ENCODE assay signal across 9 mouse cellular contexts in genomic region chr3:85543652-85544051, GRCm38 (mm10). TPM values are rescaled to one million over a fixed set of nuclear protein-coding genes. Genes with fewer than 3 reads are reported as not detected.
DNase-seq lines count a peak whose midpoint lies in the region; ATAC-seq and TF ChIP-seq lines count a peak whose summit lies in the region.
"Had no signal": no experiment of that assay in that cellular context is flagged by ENCODE, and none has a peak within 500 bp of the region (broad histone marks: within the 10 kb centered on the region; RNA-seq: fewer than 3 reads in every experiment).

No protein-coding gene starts in this region.

- peak; percentile 33 for TF ChIP-seq CTCF in forebrain, postnatal 0 days (IDR thresholded peaks at IDR 0.05; ENCODE audit: low read depth)
- peak; percentile 50 for TF ChIP-seq CTCF in midbrain, postnatal 0 days (IDR thresholded peaks at IDR 0.05)

- 53% methylated on average over 2 of the region's 2 CpGs for WGBS in forebrain, postnatal 0 days
- WGBS in forebrain, embryonic 10.5 days = 67% methylated on average over 2 of the region's 2 CpGs
- WGBS in midbrain, postnatal 0 days = 58% methylated on average over 2 of the region's 2 CpGs
- 56% methylated on average over 2 of the region's 2 CpGs for WGBS in midbrain, embryonic 13.5 days

- H3K27me3 ChIP-seq in forebrain, postnatal 0 days (ENCODE audit: insufficient read depth, low read length) = no peaks in the 10 kb centered on the region
- no peaks in the 10 kb centered on the region for H3K27me3 ChIP-seq in forebrain, embryonic 10.5 days (ENCODE audit: poor library complexity, severe bottlenecking)
- H3K27me3 ChIP-seq in midbrain, postnatal 0 days (ENCODE audit: insufficient read depth, low read length) = no peaks in the 10 kb centered on the region
- no peaks in the 10 kb centered on the region for H3K27me3 ChIP-seq in midbrain, embryonic 13.5 days
- H3K27me3 ChIP-seq: limb, embryonic 15.5 days had no signal

- no peak overlapping the region for H3K4me3 ChIP-seq in forebrain, postnatal 0 days (ENCODE audit: low read depth, low read length)
- H3K4me3 ChIP-seq in forebrain, embryonic 10.5 days = no peak overlapping the region
- H3K4me3 ChIP-seq in midbrain, postnatal 0 days (ENCODE audit: low read depth, low read length) = no peak overlapping the region
- H3K4me3 ChIP-seq in midbrain, embryonic 13.5 days (replicated peaks) = no peak overlapping the region
- H3K4me3 ChIP-seq: limb, embryonic 15.5 days had no signal

- H3K4me2 ChIP-seq in forebrain, postnatal 0 days (ENCODE audit: low read depth) = no peak overlapping the region
- no peak overlapping the region for H3K4me2 ChIP-seq in midbrain, postnatal 0 days (ENCODE audit: low read depth, low read length, poor library complexity, severe bottlenecking)
- no peak overlapping the region for H3K4me2 ChIP-seq in midbrain, embryonic 13.5 days (replicated peaks)
- H3K4me2 ChIP-seq: limb, embryonic 15.5 days had no signal

- no peaks in the 10 kb centered on the region for H3K4me1 ChIP-seq in forebrain, postnatal 0 days (ENCODE audit: insufficient read depth)
- H3K4me1 ChIP-seq in forebrain, embryonic 10.5 days = 0 out of 2 replicates have a peak, but pooled peaks cover 5% of the 10 kb centered on the region
- H3K4me1 ChIP-seq in midbrain, postnatal 0 days (ENCODE audit: insufficient read depth, low read length) = no peaks in the 10 kb centered on the region
- no peaks in the 10 kb centered on the region for H3K4me1 ChIP-seq in midbrain, embryonic 13.5 days (replicated peaks)
- H3K4me1 ChIP-seq: limb, embryonic 15.5 days had no signal

- ATAC-seq in forebrain, postnatal 0 days = no peak
- ATAC-seq in midbrain, postnatal 0 days (ENCODE audit: low FRiP score) = no peak
- ATAC-seq in midbrain, embryonic 13.5 days = no peak

- DNase-seq in forebrain, postnatal 0 days = no peak
- no peak for DNase-seq in forebrain, embryonic 10.5 days (ENCODE audit: extremely low spot score, low spot score)
- DNase-seq in midbrain, postnatal 0 days (ENCODE audit: low spot score) = no peak
- DNase-seq in kidney, postnatal 36 days = peak; percentile 4 to 37
- DNase-seq in thymus, postnatal 14 days = peak; percentile 7
- no peak for DNase-seq in ovary, adult 18-20 months (ENCODE audit: low spot score)
- DNase-seq in MN1 (ENCODE audit: low spot score) = no peak

- no peaks in the 10 kb centered on the region for H3K36me3 ChIP-seq in forebrain, postnatal 0 days (ENCODE audit: insufficient read depth)
- H3K36me3 ChIP-seq in forebrain, embryonic 10.5 days (replicated peaks) = no peaks in the 10 kb centered on the region
- H3K36me3 ChIP-seq in midbrain, postnatal 0 days (ENCODE audit: insufficient read depth, low read length) = no peaks in the 10 kb centered on the region
- no peaks in the 10 kb centered on the region for H3K36me3 ChIP-seq in midbrain, embryonic 13.5 days
- H3K36me3 ChIP-seq: limb, embryonic 15.5 days had no signal

- H3K9me3 ChIP-seq in forebrain, postnatal 0 days (ENCODE audit: low read length) = no peaks in the 10 kb centered on the region
- no peaks in the 10 kb centered on the region for H3K9me3 ChIP-seq in forebrain, embryonic 10.5 days
- 0 out of 2 replicates have a peak, but pooled peaks cover 4% of the 10 kb centered on the region for H3K9me3 ChIP-seq in midbrain, postnatal 0 days (ENCODE audit: low read length)
- H3K9me3 ChIP-seq in midbrain, embryonic 13.5 days = no peaks in the 10 kb centered on the region
- H3K9me3 ChIP-seq: limb, embryonic 15.5 days had no signal

- H3K27ac ChIP-seq in forebrain, postnatal 0 days (ENCODE audit: low read depth, low read length) = no peak overlapping the region
- H3K27ac ChIP-seq in forebrain, embryonic 10.5 days = no peak overlapping the region
- H3K27ac ChIP-seq in midbrain, postnatal 0 days (ENCODE audit: low read depth, low read length) = no peak overlapping the region
- no peak overlapping the region for H3K27ac ChIP-seq in midbrain, embryonic 13.5 days
- H3K27ac ChIP-seq: limb, embryonic 15.5 days had no signal

- H3K9ac ChIP-seq in forebrain, postnatal 0 days = no peak overlapping the region
- H3K9ac ChIP-seq in midbrain, postnatal 0 days (replicated peaks; ENCODE audit: low read length, poor library complexity, severe bottlenecking) = no peak overlapping the region
- H3K9ac ChIP-seq in midbrain, embryonic 13.5 days (replicated peaks) = no peak overlapping the region
- H3K9ac ChIP-seq: limb, embryonic 15.5 days had no signal

RNA-seq across cellular contexts. Expression of gene Gatb, which starts 30.3 kb away (rescaled TPM):
- 19.2 and 62.9 TPM in 2 replicates for total RNA-seq in forebrain, postnatal 0 days (2014; rRNA removed)
- 21.1 and 23.0 TPM in 2 replicates for polyA plus RNA-seq in forebrain, postnatal 0 days (2015; fragmentation: Nextera tagmentation; extraction: Ambion mirVana)
- polyA plus RNA-seq in forebrain, embryonic 10.5 days (2016; fragmentation: Nextera tagmentation; extraction: Ambion mirVana) = 29.0 and 30.5 TPM in 2 replicates
- 36.9 and 39.4 TPM in 2 replicates for total RNA-seq in midbrain, postnatal 0 days (2014; rRNA removed)
- polyA plus RNA-seq in midbrain, postnatal 0 days (2015; fragmentation: Nextera tagmentation; extraction: Ambion mirVana) = 21.7 and 22.2 TPM in 2 replicates
- 22.6 and 25.0 TPM in 2 replicates for polyA plus RNA-seq in midbrain, embryonic 13.5 days (2015; fragmentation: Nextera tagmentation; extraction: Ambion mirVana)

Comparison
In these comparisons a context has a peak if more than half of its experiments do, and no peak if none do; other contexts are left out.
1. DNase-seq: peak in kidney, postnatal 36 days (2 of 2) and thymus, postnatal 14 days (single experiment); none in forebrain, postnatal 0 days (single experiment), forebrain, embryonic 10.5 days (single experiment), midbrain, postnatal 0 days (single experiment), ovary, adult 18-20 months (single experiment) and MN1 (single experiment).